In genomic region chr11:75240158-75240934, GRCm38 (mm10) we compare ENCODE assay signal across 12 mouse cellular contexts. TPM values are rescaled to one million over a fixed set of nuclear protein-coding genes. Genes with fewer than 3 reads are reported as not detected.
DNase-seq lines count a peak whose midpoint lies in the region; ATAC-seq and TF ChIP-seq lines count a peak whose summit lies in the region.
"Had no signal": no experiment of that assay in that cellular context is flagged by ENCODE, and none has a peak within 500 bp of the region (broad histone marks: within the 10 kb centered on the region; RNA-seq: fewer than 3 reads in every experiment).

No protein-coding gene starts in this region.

- 13% methylated on average over 13 of the region's 13 CpGs for WGBS in cerebellum, adult 2 months
- 30% methylated on average over 13 of the region's 13 CpGs for WGBS in heart, embryonic 14.5 days
- WGBS in lung, embryonic 16.5 days: 37% methylated on average over 13 of the region's 13 CpGs
- 69% methylated on average over 13 of the region's 13 CpGs for WGBS in midbrain, embryonic 16.5 days

- no peak overlapping the region for H3K9ac ChIP-seq in heart, embryonic 14.5 days (ENCODE audit: low read length)
- no peak overlapping the region for H3K9ac ChIP-seq in lung, embryonic 16.5 days (ENCODE audit: low read length)
- no peak overlapping the region for H3K9ac ChIP-seq in midbrain, embryonic 16.5 days (ENCODE audit: low read depth, low read length)
- H3K9ac ChIP-seq: neural tube, embryonic 13.5 days had no signal

- no peak for TF ChIP-seq CTCF in gastrocnemius, adult 2 months (IDR thresholded peaks at IDR 0.05)
- TF ChIP-seq CTCF in cerebellum, adult 2 months (IDR thresholded peaks at IDR 0.05; ENCODE audit: borderline replicate concordance, insufficient read depth, low read depth, low read length): no peak

- H3K4me2 ChIP-seq in heart, embryonic 14.5 days (ENCODE audit: low read length): peak overlapping the region; percentile 14
- H3K4me2 ChIP-seq in lung, embryonic 16.5 days (ENCODE audit: low read depth, low read length): no peak overlapping the region
- no peak overlapping the region for H3K4me2 ChIP-seq in midbrain, embryonic 16.5 days (ENCODE audit: low read length)
- H3K4me2 ChIP-seq: neural tube, embryonic 13.5 days had no signal

- no peak for TF ChIP-seq POLR2A in cerebellum, adult 2 months (IDR thresholded peaks at IDR 0.05; ENCODE audit: borderline replicate concordance, insufficient read depth, low read length)

- peak; percentile 48 for DNase-seq in gastrocnemius, adult 2 months
- DNase-seq in gastrocnemius, postnatal 36 days: no peak
- peak; percentile 92 to 97 for DNase-seq in cerebellum, adult 2 months
- no peak for DNase-seq in thymus, adult 18-20 months
- no peak for DNase-seq in gastrocnemius, adult 18-20 months (ENCODE audit: low spot score)

- no peaks in the 10 kb centered on the region for H3K9me3 ChIP-seq in heart, embryonic 14.5 days (ENCODE audit: control insufficient read depth, low read length)
- no peaks in the 10 kb centered on the region for H3K9me3 ChIP-seq in lung, embryonic 16.5 days (ENCODE audit: control insufficient read depth, low read length)
- no peaks in the 10 kb centered on the region for H3K9me3 ChIP-seq in midbrain, embryonic 16.5 days (replicated peaks; ENCODE audit: control insufficient read depth, low read length, poor library complexity, severe bottlenecking)
- H3K9me3 ChIP-seq: neural tube, embryonic 13.5 days had no signal

- H3K36me3 ChIP-seq in heart, embryonic 14.5 days (ENCODE audit: control insufficient read depth, insufficient read depth, low read length): no peaks in the 10 kb centered on the region
- H3K36me3 ChIP-seq in lung, embryonic 16.5 days (ENCODE audit: control insufficient read depth, insufficient read depth, low read length): no peaks in the 10 kb centered on the region
- H3K36me3 ChIP-seq in midbrain, embryonic 16.5 days (ENCODE audit: control insufficient read depth, insufficient read depth, low read length): no peaks in the 10 kb centered on the region
- H3K36me3 ChIP-seq: neural tube, embryonic 13.5 days had no signal

- H3K4me1 ChIP-seq in cerebellum, adult 2 months (ENCODE audit: control insufficient read depth, insufficient read depth, low read length): peaks cover 58% of the 10 kb centered on the region
- peaks cover 26 to 41% of the 10 kb centered on the region in 2 experiments for H3K4me1 ChIP-seq in heart, embryonic 14.5 days (ENCODE audit: control insufficient read depth in 2 of 2, insufficient read depth in 2 of 2, low read length in 2 of 2)
- H3K4me1 ChIP-seq in lung, embryonic 16.5 days (replicated peaks; ENCODE audit: control insufficient read depth, insufficient read depth, low read length): peaks cover 13% of the 10 kb centered on the region
- peaks cover 33% of the 10 kb centered on the region for H3K4me1 ChIP-seq in midbrain, embryonic 16.5 days (ENCODE audit: control insufficient read depth, insufficient read depth, low read length)

- H3K4me3 ChIP-seq in gastrocnemius, adult 2 months: no peak overlapping the region
- H3K4me3 ChIP-seq in cerebellum, adult 2 months (replicated peaks; ENCODE audit: insufficient read depth, low read depth, low read length): no peak overlapping the region
- no peak overlapping the region for H3K4me3 ChIP-seq in heart, embryonic 14.5 days (ENCODE audit: control insufficient read depth in 1 of 2, insufficient read depth in 1 of 2, low read depth in 1 of 2, low read length in 2 of 2)
- H3K4me3 ChIP-seq in lung, embryonic 16.5 days (ENCODE audit: low read length): no peak overlapping the region
- no peak overlapping the region for H3K4me3 ChIP-seq in midbrain, embryonic 16.5 days (ENCODE audit: low read depth, low read length)
- H3K4me3 ChIP-seq: neural tube, embryonic 13.5 days had no signal

- H3K27ac ChIP-seq in gastrocnemius, adult 2 months: no peak overlapping the region
- peak overlapping the region; percentile 89 for H3K27ac ChIP-seq in cerebellum, adult 2 months (ENCODE audit: insufficient read depth, low read length)
- peak overlapping the region; percentile 55 to 79 for H3K27ac ChIP-seq in heart, embryonic 14.5 days (replicated peaks in 1 of 2; ENCODE audit: control insufficient read depth in 1 of 2, insufficient read depth in 1 of 2, low read depth in 2 of 2, low read length in 2 of 2)
- H3K27ac ChIP-seq in lung, embryonic 16.5 days (ENCODE audit: low read length): peak overlapping the region; percentile 70
- H3K27ac ChIP-seq in midbrain, embryonic 16.5 days (ENCODE audit: low read length): no peak overlapping the region
- H3K27ac ChIP-seq: neural tube, embryonic 13.5 days had no signal

- peak; percentile 69 for ATAC-seq in heart, embryonic 14.5 days (ENCODE audit: insufficient number of reproducible peaks, insufficient read depth, low FRiP score, low read depth)
- peak; percentile 73 for ATAC-seq in lung, embryonic 16.5 days (ENCODE audit: low read depth)
- ATAC-seq in midbrain, embryonic 16.5 days: no peak
- ATAC-seq: forebrain, embryonic 14.5 days; intestine, postnatal 0 days; Patski had no signal

- intact Hi-C loops in gastrocnemius, adult 2 months (cut with DNase I): no loop called here
- intact Hi-C loops in gastrocnemius, postnatal 36 days (cut with DNase I): loop anchor here (5.0 kb wide), 1 partner anchor 37 kb away; no protein-coding TSS in a partner anchor

- no peaks in the 10 kb centered on the region for H3K27me3 ChIP-seq in cerebellum, adult 2 months (ENCODE audit: control insufficient read depth, insufficient read depth, low read length)
- peaks cover 6% of the 10 kb centered on the region; the same call in 1 of the 2 replicates for H3K27me3 ChIP-seq in heart, embryonic 14.5 days (ENCODE audit: control insufficient read depth, insufficient read depth, low read length)
- H3K27me3 ChIP-seq in lung, embryonic 16.5 days (ENCODE audit: control insufficient read depth, insufficient read depth, low read depth, low read length): peaks cover 2% of the 10 kb centered on the region; the same call in 1 of the 2 replicates
- no peaks in the 10 kb centered on the region for H3K27me3 ChIP-seq in midbrain, embryonic 16.5 days (ENCODE audit: control insufficient read depth, insufficient read depth, low read depth, low read length)
- H3K27me3 ChIP-seq: Patski had no signal

RNA-seq across cellular contexts. Expression of gene Rtn4rl1, which starts 46.8 kb away (rescaled TPM):
- total RNA-seq in gastrocnemius, adult 2 months (2021): 1 to 10 TPM in 1 of 2 experiments, under 1 TPM in 1; 0.54 to 1.1 TPM
- 1 to 10 TPM; 1.0 TPM for total RNA-seq in gastrocnemius, postnatal 36 days (2021)
- polyA plus RNA-seq in cerebellum, adult 2 months (2012; rRNA removed): 23.9 and 28.6 TPM in 2 replicates
- polyA plus RNA-seq in heart, embryonic 14.5 days (2014; fragmentation: Nextera tagmentation; extraction: Ambion mirVana): 17.0 and 17.3 TPM in 2 replicates
- 2.0 and 2.9 TPM in 2 replicates for polyA plus RNA-seq in lung, embryonic 16.5 days (2015; fragmentation: Nextera tagmentation; extraction: Ambion mirVana)
- 17.8 and 19.7 TPM in 2 replicates for polyA plus RNA-seq in midbrain, embryonic 16.5 days (2015; fragmentation: Nextera tagmentation; extraction: Ambion mirVana)
- total RNA-seq in gastrocnemius, adult 18-20 months (2021): 1 to 10 TPM in 1 of 2 experiments, under 1 TPM in 1; 0.96 to 1.1 TPM

RNA-seq across cellular contexts. Expression of gene Dph1, which starts 49.3 kb away (rescaled TPM):
- total RNA-seq in gastrocnemius, adult 2 months (2021): 1 to 10 TPM; 5.5 to 6.2 TPM
- 1 to 10 TPM; 4.9 to 5.2 TPM for total RNA-seq in gastrocnemius, postnatal 36 days (2021)
- 18.6 and 19.3 TPM in 2 replicates for polyA plus RNA-seq in cerebellum, adult 2 months (2012; rRNA removed)
- 23.1 and 23.7 TPM in 2 replicates for polyA plus RNA-seq in heart, embryonic 14.5 days (2014; fragmentation: Nextera tagmentation; extraction: Ambion mirVana)
- polyA plus RNA-seq in lung, embryonic 16.5 days (2015; fragmentation: Nextera tagmentation; extraction: Ambion mirVana): 17.1 and 17.9 TPM in 2 replicates
- polyA plus RNA-seq in midbrain, embryonic 16.5 days (2015; fragmentation: Nextera tagmentation; extraction: Ambion mirVana): 12.5 and 14.0 TPM in 2 replicates
- total RNA-seq in gastrocnemius, adult 18-20 months (2021): 1 to 10 TPM; 4.6 to 5.6 TPM

Comparison
In these comparisons a context has a peak if more than half of its experiments do, and no peak if none do; other contexts are left out.
1. DNase-seq: peak in gastrocnemius, adult 2 months (single experiment) and cerebellum, adult 2 months (2 of 2); none in gastrocnemius, postnatal 36 days (0 of 2), thymus, adult 18-20 months (0 of 2) and gastrocnemius, adult 18-20 months (single experiment).
2. H3K27ac ChIP-seq: peak in cerebellum, adult 2 months (single experiment), heart, embryonic 14.5 days (2 of 2) and lung, embryonic 16.5 days (single experiment); none in gastrocnemius, adult 2 months (single experiment) and midbrain, embryonic 16.5 days (single experiment).